Mouse (Mus musculus): Measurements from ENCODE around the gene Aida. TPM values are rescaled to one million over a fixed set of nuclear protein-coding genes. Genes with fewer than 3 reads are reported as not detected.
"Not testable (repeated sequence)": the region's sequence is repeated elsewhere in the genome, so short reads cannot be mapped to it uniquely, and the experiment has no call there.

Aida gene
- polyA plus RNA-seq, 1 experiment from 2014 or later: 54.8 TPM

- no peak for ATAC-seq (ENCODE audit: insufficient number of reproducible peaks, low FRiP score, low TSS enrichment, low read depth)
- Histone ChIP-seq H3K9ac (no peak overlapping the region), H3K4me2 (replicated peaks) (no peak overlapping the region), H3K9me3 (replicated peaks) (no peaks in the 10 kb centered on the region), H3K27ac (replicated peaks) (no peak overlapping the region), H3K36me3 (peaks cover 83% of the 10 kb centered on the region), H3K27me3 (no peaks in the 10 kb centered on the region), H3K4me3 (replicated peaks) (no peak overlapping the region), H3K4me1 (no peaks in the 10 kb centered on the region)
- 68% methylated on average over 3 of the region's 3 CpGs for WGBS
Observed at GRCm38 (mm10) chr1:183288351-183288750, 8.0 kb upstream of the Aida start.

- Histone ChIP-seq H3K4me2 (replicated peaks) (no peak overlapping the region), H3K36me3 (peaks cover 79% of the 10 kb centered on the region), H3K27ac (replicated peaks) (no peak overlapping the region), H3K9ac (no peak overlapping the region), H3K4me3 (replicated peaks) (no peak overlapping the region), H3K27me3 (no peaks in the 10 kb centered on the region), H3K9me3 (replicated peaks) (no peaks in the 10 kb centered on the region), H3K4me1 (no peaks in the 10 kb centered on the region)
- WGBS: 87% methylated on average over 4 of the region's 4 CpGs
- no peak for ATAC-seq (ENCODE audit: insufficient number of reproducible peaks, low FRiP score, low TSS enrichment, low read depth)
Observed at GRCm38 (mm10) chr1:183289576-183289975, 6.8 kb upstream of the Aida start.

GRCm38 (mm10) chr1:183296877-183297383, 540 bp downstream of the Aida start, which contains the start of gene Brox:
TSS of gene Brox (minus strand) at chr1:183297269.
- peak within 1 kb of the TSS; percentile 79 for H3K27ac ChIP-seq (replicated peaks)
- peaks cover 18% of the 10 kb centered on the region for H3K36me3 ChIP-seq
- peak within 1 kb of the TSS; percentile 52 for H3K4me2 ChIP-seq (replicated peaks)
- whole genome bisulfite sequencing: under 1% methylated on average over 39 of the region's 39 CpGs
- peak within 1 kb of the TSS; percentile 43 for H3K9ac ChIP-seq
- H3K27me3 ChIP-seq: no peaks in the 10 kb centered on the region
- H3K9me3 ChIP-seq (replicated peaks): no peaks in the 10 kb centered on the region
- H3K4me3 ChIP-seq (replicated peaks): peak within 1 kb of the TSS; percentile 52
- ATAC-seq (ENCODE audit: insufficient number of reproducible peaks, low FRiP score, low TSS enrichment, low read depth): peak; percentile 84
- H3K4me1 ChIP-seq: no peaks in the 10 kb centered on the region

GRCm38 (mm10) chr1:183297473-183297885, 1.1 kb downstream of the Aida start:
- H3K27me3 ChIP-seq: no peaks in the 10 kb centered on the region
- peak; percentile 5 for ATAC-seq (ENCODE audit: insufficient number of reproducible peaks, low FRiP score, low TSS enrichment, low read depth)
- no peaks in the 10 kb centered on the region for H3K9me3 ChIP-seq (replicated peaks)
- peak overlapping the region; percentile 61 for H3K27ac ChIP-seq (replicated peaks)
- peaks cover 13% of the 10 kb centered on the region; the same call in 1 of the 2 replicates for H3K36me3 ChIP-seq
- no peaks in the 10 kb centered on the region for H3K4me1 ChIP-seq
- under 1% methylated on average over 30 of the region's 30 CpGs for WGBS
- peak overlapping the region; percentile 52 for H3K4me3 ChIP-seq (replicated peaks)
- peak overlapping the region; percentile 7; the same call in 1 of the 2 replicates for H3K9ac ChIP-seq
- peak overlapping the region; percentile 52 for H3K4me2 ChIP-seq (replicated peaks)

- Histone ChIP-seq H3K9me3 (replicated peaks) (no peaks in the 10 kb centered on the region), H3K4me3 (replicated peaks) (peak overlapping the region; percentile 52), H3K4me2 (replicated peaks) (peak overlapping the region; percentile 52), H3K36me3 (peaks cover 9% of the 10 kb centered on the region; the same call in 1 of the 2 replicates), H3K27ac (replicated peaks) (peak overlapping the region; percentile 61), H3K9ac (peak overlapping the region; percentile 7; the same call in 1 of the 2 replicates), H3K27me3 (no peaks in the 10 kb centered on the region), H3K4me1 (no peaks in the 10 kb centered on the region)
- ATAC-seq (ENCODE audit: insufficient number of reproducible peaks, low FRiP score, low TSS enrichment, low read depth): no peak
- under 1% methylated on average over 20 of the region's 20 CpGs for WGBS
Observed at GRCm38 (mm10) chr1:183297886-183298489, 1.6 kb downstream of the Aida start.

GRCm38 (mm10) chr1:183299161-183299560, 2.8 kb downstream of the Aida start:
- no peak for ATAC-seq (ENCODE audit: insufficient number of reproducible peaks, low FRiP score, low TSS enrichment, low read depth)
- H3K9me3 ChIP-seq (replicated peaks): no peaks in the 10 kb centered on the region

GRCm38 (mm10) chr1:183307555-183307954, 11.2 kb downstream of the Aida start:
- Histone ChIP-seq H3K9ac (no peak overlapping the region), H3K9me3 (replicated peaks) (no peaks in the 10 kb centered on the region), H3K4me1 (no peaks in the 10 kb centered on the region), H3K27me3 (no peaks in the 10 kb centered on the region), H3K4me3 (replicated peaks) (no peak overlapping the region), H3K36me3 (peaks cover 17% of the 10 kb centered on the region), H3K4me2 (replicated peaks) (no peak overlapping the region), H3K27ac (replicated peaks) (peak overlapping the region; percentile 39; the same call in 1 of the 2 replicates)
- WGBS: 50% methylated on average over 3 of the region's 3 CpGs
- no peak for ATAC-seq (ENCODE audit: insufficient number of reproducible peaks, low FRiP score, low TSS enrichment, low read depth)

More at GRCm38 (mm10) chr1:183299161-183299560, 2.8 kb downstream of the Aida start:
- no peaks in the 10 kb centered on the region for H3K4me1 ChIP-seq
- no peak overlapping the region for H3K4me2 ChIP-seq (replicated peaks)
- no peaks in the 10 kb centered on the region for H3K27me3 ChIP-seq
- WGBS: 87% methylated on average over 6 of the region's 6 CpGs
- no peak overlapping the region for H3K27ac ChIP-seq (replicated peaks)
- no peaks in the 10 kb centered on the region for H3K36me3 ChIP-seq
- H3K4me3 ChIP-seq (replicated peaks): no peak overlapping the region
- H3K9ac ChIP-seq: no peak overlapping the region

GRCm38 (mm10) chr1:183308476-183308875, 12.1 kb downstream of the Aida start:
- H3K36me3 ChIP-seq: peaks cover 17% of the 10 kb centered on the region
- no peaks in the 10 kb centered on the region for H3K9me3 ChIP-seq (replicated peaks)
- no peak overlapping the region for H3K4me2 ChIP-seq (replicated peaks)
- no peak overlapping the region for H3K4me3 ChIP-seq (replicated peaks)
- ATAC-seq (ENCODE audit: insufficient number of reproducible peaks, low FRiP score, low TSS enrichment, low read depth): no peak
- no peaks in the 10 kb centered on the region for H3K27me3 ChIP-seq
- H3K27ac ChIP-seq (replicated peaks): no peak overlapping the region
- WGBS: 66% methylated on average over 1 of the region's 1 CpGs
- H3K9ac ChIP-seq: no peak overlapping the region
- H3K4me1 ChIP-seq: no peaks in the 10 kb centered on the region

- ATAC-seq (ENCODE audit: insufficient number of reproducible peaks, low FRiP score, low TSS enrichment, low read depth): peak; percentile 43; the same call in 1 of the 2 replicates
Observed at GRCm38 (mm10) chr1:183309601-183310000, 13.2 kb downstream of the Aida start.

GRCm38 (mm10) chr1:183312076-183312475, 15.7 kb downstream of the Aida start:
- Histone ChIP-seq H3K36me3 (peaks cover 49% of the 10 kb centered on the region), H3K9ac (no peak overlapping the region), H3K27me3 (no peaks in the 10 kb centered on the region), H3K4me3 (replicated peaks) (no peak overlapping the region), H3K4me2 (replicated peaks) (no peak overlapping the region), H3K9me3 (replicated peaks) (no peaks in the 10 kb centered on the region), H3K4me1 (no peaks in the 10 kb centered on the region), H3K27ac (replicated peaks) (no peak overlapping the region)
- ATAC-seq (ENCODE audit: insufficient number of reproducible peaks, low FRiP score, low TSS enrichment, low read depth): no peak
- WGBS: 86% methylated on average over 2 of the region's 2 CpGs

More at GRCm38 (mm10) chr1:183309601-183310000, 13.2 kb downstream of the Aida start:
- 82% methylated on average over 2 of the region's 2 CpGs for WGBS
- not testable (repeated sequence) for H3K9me3 ChIP-seq (replicated peaks); H3K27ac ChIP-seq (replicated peaks); H3K9ac ChIP-seq; H3K4me3 ChIP-seq (replicated peaks); H3K4me2 ChIP-seq (replicated peaks); H3K27me3 ChIP-seq; H3K4me1 ChIP-seq
- H3K36me3 ChIP-seq: peaks cover 27% of the 10 kb centered on the region

GRCm38 (mm10) chr1:183315783-183316182, 19.4 kb downstream of the Aida start:
- Histone ChIP-seq H3K9me3 (replicated peaks) (no peaks in the 10 kb centered on the region), H3K9ac (no peak overlapping the region), H3K4me3 (replicated peaks) (no peak overlapping the region), H3K27ac (replicated peaks) (no peak overlapping the region), H3K36me3 (peaks cover 67% of the 10 kb centered on the region), H3K4me1 (no peaks in the 10 kb centered on the region), H3K4me2 (replicated peaks) (no peak overlapping the region), H3K27me3 (no peaks in the 10 kb centered on the region)
- 83% methylated on average over 2 of the region's 2 CpGs for WGBS
- ATAC-seq (ENCODE audit: insufficient number of reproducible peaks, low FRiP score, low TSS enrichment, low read depth): no peak

All from embryonic facial prominence, embryonic 15.5 days (tissue).